Mouse (Mus musculus) gastrocnemius, postnatal 14 days (tissue): ENCODE results near the gene Mcm3. TPM values are rescaled to one million over a fixed set of nuclear protein-coding genes. Genes with fewer than 3 reads are reported as not detected.
"Not testable (repeated sequence)": the region's sequence is repeated elsewhere in the genome, so short reads cannot be mapped to it uniquely, and the experiment has no call there.

Experiments
- DNase-seq: peaks from one replicate; pipeline ENCODE4 v3.0.0; 2021; ENCODE audit warnings: mixed read lengths
- intact Hi-C: fragments of 180-260 bp; cut with DNase I; formaldehyde crosslinking; loops from one replicate; pipeline ENCODE4 v1.15.1; 2025; ENCODE audit warnings: low total_unique reads
- total RNA-seq, 2 experiments: library from RNA; stranded (reverse); gene quantifications; 2 replicates each; pipeline ENCODE4 v1.2.3; 2021

Gene Mcm3
- total RNA-seq, 2 experiments from 2014 or later, result 5.4 to 8.7 TPM

DNA sequence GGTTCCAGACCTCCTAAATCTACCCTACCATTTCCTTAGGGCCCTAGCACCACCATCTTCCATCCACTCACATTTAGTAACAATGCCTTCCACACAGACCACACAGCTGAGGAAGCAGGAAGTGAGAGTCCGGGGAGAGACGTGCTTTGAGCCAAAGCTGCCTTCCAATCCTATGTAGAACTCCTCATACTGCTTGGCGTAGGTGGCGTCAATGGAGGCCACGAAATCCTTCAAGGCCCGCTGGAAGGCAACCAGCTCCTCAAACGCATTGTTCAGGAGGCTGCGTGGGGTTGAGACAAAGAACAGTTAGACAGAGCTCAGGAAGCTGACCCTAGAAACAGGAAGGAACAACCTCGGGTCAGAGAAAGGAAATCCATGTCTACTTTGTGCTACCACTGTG is 2.9 kb downstream of the Mcm3 start:
- DNase-seq, result no peak
- intact Hi-C loops, result no loop called here

GRCm38 (mm10) chr1:20814521-20814920 is 5.6 kb downstream of the Mcm3 start:
- no peak for DNase-seq
- intact Hi-C loops, result no loop called here

DNA sequence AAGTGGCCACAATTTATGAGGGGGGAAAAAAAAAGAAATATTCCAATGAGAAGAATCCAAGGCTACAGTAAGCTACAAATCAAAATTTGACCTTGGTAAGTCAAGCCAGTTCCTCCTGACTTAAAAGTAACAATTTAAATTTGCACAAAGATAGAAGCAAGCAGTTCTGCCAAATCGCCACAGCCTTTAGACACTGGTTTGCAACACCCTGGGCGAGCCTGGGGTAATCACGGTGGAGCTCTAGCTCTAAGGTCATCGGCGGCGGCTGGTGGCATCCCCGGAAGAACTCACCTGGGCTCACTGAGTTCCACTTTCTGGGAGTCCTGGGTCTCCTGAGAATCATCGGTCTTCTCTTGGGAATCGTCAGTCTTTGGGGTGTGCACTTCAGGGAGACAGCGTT is 15.6 kb downstream of the Mcm3 start:
- DNase-seq, result no peak
- intact Hi-C loops, result loop anchor here (10.0 kb wide), 1 partner anchor 190 kb away; the partner anchor contains the start of gene Pkhd1

GRCm38 (mm10) chr1:20801682-20802390 is 18.3 kb downstream of the Mcm3 start:
- intact Hi-C loops, result loop anchor here (10.0 kb wide), 1 partner anchor 187 kb away; the partner anchor contains the start of gene Pkhd1
- no peak for DNase-seq

GRCm38 (mm10) chr1:20801275-20801674 is 18.8 kb downstream of the Mcm3 start:
- no peak for DNase-seq
- intact Hi-C loops, result loop anchor here (10.0 kb wide), 1 partner anchor 186 kb away; the partner anchor contains the start of gene Pkhd1

DNA sequence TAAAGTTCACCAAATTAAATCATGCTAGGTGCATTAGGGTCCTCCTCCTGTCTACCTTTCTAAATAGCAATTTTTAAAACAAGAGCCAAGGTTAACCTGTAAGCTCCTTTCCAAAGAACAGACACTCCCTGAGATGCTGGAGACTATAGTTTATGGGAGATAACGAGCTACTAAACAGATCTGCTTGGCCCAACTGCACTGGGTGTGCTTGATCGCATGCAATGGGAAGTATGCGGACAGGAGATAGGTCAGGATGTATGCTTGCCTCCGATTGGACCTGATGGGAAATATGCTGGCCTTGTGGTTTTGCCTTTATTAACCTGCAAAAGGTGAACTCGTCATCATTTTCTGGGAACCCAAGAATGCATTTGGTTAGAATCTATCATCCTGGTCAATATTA is 24.9 kb downstream of the Mcm3 start:
- DNase-seq, result no peak
- intact Hi-C loops, result no loop called here

- intact Hi-C loops, result no loop called here
- DNase-seq, result no peak
These were observed 25.4 kb downstream of the Mcm3 start for GRCm38 (mm10) chr1:20794760-20795159.

GRCm38 (mm10) chr1:20791414-20791813 is 28.7 kb downstream of the Mcm3 start:
- DNase-seq, result no peak
- intact Hi-C loops, result no loop called here

DNA sequence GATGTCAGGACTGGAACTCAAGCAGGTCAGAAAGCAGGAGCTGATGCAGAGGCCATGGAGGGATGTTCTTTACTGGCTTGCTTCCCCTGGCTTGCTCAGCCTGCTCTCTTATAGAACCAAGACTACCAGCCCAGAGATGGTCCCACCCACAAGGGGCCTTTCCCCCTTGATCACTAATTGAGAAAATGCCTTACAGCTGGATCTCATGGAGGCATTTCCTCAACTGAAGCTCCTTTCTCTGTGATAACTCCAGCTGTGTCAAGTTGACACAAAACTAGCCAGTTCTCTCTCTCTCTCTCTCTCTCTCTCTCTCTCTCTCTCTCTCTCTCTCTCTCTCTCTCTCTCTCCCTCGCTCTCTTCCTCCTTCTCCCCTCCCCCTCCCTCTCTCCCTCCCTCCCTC is 29.6 kb downstream of the Mcm3 start, which contains the start of gene Il17f:
Il17f (minus strand) TSS at position 101 of the 400 bp plus-strand sequence.
- DNase-seq, intact Hi-C loops: not testable (repeated sequence)

GRCm38 (mm10) chr1:20788419-20788818 is 31.7 kb downstream of the Mcm3 start:
- intact Hi-C loops, result no loop called here
- DNase-seq, result no peak

DNA sequence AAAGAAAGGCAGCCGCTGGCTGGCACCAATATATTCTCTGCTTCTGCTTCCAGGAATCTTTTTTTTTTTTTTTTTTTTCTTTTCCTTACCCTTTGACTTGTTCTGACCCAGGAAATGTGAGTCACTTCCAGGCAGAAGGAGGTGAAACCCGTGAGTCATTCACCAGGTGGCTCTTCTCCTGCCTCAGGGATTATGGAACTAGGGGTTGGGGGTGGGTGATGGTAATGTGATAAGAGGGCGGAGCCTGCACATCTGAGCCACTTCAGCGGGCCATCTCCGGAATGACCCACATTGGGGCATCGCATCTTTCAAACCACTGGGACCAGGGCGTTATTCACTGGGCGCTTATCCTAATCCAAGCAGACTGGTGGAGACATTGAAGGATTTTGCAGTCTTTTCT is 33.1 kb downstream of the Mcm3 start:
- no peak for DNase-seq
- intact Hi-C loops, result no loop called here

- intact Hi-C loops, result no loop called here
- no peak for DNase-seq
These were observed 41.7 kb downstream of the Mcm3 start for GRCm38 (mm10) chr1:20778366-20778765.

GRCm38 (mm10) chr1:20774026-20774730 is 45.9 kb downstream of the Mcm3 start:
- intact Hi-C loops, DNase-seq: not testable (repeated sequence)

DNA sequence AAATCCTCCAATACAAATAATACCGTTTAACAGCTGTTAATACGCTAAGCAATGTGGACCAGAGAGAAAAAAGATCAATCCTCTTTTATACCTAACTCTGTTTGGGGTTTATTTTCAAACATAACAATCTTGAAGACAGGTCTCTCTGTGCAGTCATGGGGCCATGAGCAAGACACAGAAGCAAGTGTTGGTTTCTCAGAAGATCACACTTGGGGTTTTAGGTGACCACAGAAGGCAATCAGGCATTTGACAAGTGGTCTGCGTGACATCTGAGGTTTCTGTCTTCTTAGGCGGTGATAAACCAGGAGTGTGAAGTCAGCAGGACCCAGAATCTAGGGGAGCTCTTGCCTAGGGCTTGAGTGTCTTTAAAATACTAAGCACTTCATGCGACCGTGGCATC is 53.6 kb downstream of the Mcm3 start:
- DNase-seq, result no peak
- intact Hi-C loops, result no loop called here

- intact Hi-C loops, result no loop called here
- DNase-seq, result no peak
These were observed 58.7 kb downstream of the Mcm3 start for GRCm38 (mm10) chr1:20761411-20761810.

DNA sequence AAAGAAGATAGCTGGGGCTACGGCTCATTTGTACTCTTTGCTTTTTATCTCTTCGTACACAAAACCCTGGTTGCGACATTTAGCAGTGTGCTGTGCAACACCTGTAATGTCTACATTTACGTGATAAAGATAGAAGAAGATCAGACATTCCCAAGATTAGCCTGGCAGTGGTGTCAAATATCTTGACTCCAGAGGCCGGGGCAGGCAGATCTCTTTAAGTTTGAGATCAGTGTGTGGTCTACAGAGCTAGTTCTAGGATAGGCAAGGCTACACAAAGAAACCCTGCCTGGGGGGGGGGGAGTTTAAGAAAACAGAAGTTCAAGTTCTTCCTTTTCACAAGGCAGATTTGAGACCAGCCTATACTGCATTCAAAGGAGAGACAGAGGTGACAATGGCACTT is 59.8 kb downstream of the Mcm3 start:
- no peak for DNase-seq
- intact Hi-C loops, result no loop called here

GRCm38 (mm10) chr1:20759799-20760198 is 60.3 kb downstream of the Mcm3 start:
- intact Hi-C loops, result no loop called here

DNA sequence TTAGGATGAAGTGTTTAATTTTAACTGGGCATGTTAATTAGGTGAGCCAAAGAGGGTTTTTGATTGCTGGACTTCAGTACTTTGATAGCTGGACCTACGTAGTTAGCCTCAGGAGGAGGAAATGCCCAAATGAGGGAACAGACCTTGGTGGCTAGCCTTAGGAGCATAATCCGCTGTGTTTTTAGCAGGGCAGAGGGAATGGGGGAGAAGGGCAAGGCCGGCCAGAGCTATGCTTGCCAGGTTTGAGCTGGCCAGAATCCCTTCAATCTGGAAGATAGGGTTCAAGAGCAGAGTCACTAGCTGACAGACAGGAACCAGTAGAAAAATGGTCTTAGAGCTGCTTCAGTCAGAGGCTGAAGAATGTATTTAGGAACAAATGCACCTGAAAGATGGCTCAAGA is 62.5 kb downstream of the Mcm3 start:
- no peak for DNase-seq
- intact Hi-C loops, result no loop called here

More at GRCm38 (mm10) chr1:20759799-20760198, 60.3 kb downstream of the Mcm3 start:
- no peak for DNase-seq

DNA sequence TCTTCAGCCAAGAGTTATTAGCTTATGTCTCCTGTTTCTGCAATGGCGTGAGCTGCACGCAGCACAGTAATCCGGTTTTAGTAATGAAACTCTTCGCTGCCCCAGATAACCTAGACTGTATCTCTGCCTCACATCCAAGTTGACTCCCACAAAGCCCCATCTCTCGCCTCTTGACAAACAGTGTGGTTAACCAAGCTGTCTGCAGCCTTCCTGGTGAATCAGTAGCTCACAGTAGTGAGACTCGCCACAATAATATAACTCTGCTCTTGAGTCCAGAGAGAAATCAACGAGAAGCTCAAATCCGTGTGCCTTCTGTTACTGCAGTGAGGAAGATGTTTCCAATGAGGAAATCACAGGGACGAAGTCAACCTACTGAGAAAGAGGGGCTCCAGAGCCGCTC is 65.7 kb downstream of the Mcm3 start:
- no peak for DNase-seq
- intact Hi-C loops, result no loop called here
